In genomic region chr17:80825971-80826730, GRCm38 (mm10) we compare ENCODE assay signal across 8 mouse cellular contexts.
DNase-seq lines count a peak whose midpoint lies in the region; ATAC-seq and TF ChIP-seq lines count a peak whose summit lies in the region.

No protein-coding gene starts in this region.

- H3K4me3 ChIP-seq in midbrain, embryonic 10.5 days, result no peak overlapping the region
- H3K4me3 ChIP-seq in midbrain, postnatal 0 days (ENCODE audit: low read depth, low read length), result no peak overlapping the region
- no peak overlapping the region for H3K4me3 ChIP-seq in heart, embryonic 14.5 days (ENCODE audit: control insufficient read depth in 1 of 2, insufficient read depth in 1 of 2, low read depth in 1 of 2, low read length in 2 of 2)
- H3K4me3 ChIP-seq in stomach, postnatal 0 days (ENCODE audit: low read depth, low read length), result no peak overlapping the region

- TF ChIP-seq EP300 in stomach, postnatal 0 days (optimal IDR thresholded peaks at IDR 0.05), result peak; percentile 16

- H3K9ac ChIP-seq in midbrain, postnatal 0 days (replicated peaks; ENCODE audit: low read length, poor library complexity, severe bottlenecking), result no peak overlapping the region
- H3K9ac ChIP-seq in heart, embryonic 14.5 days (ENCODE audit: low read length), result no peak overlapping the region
- no peak overlapping the region for H3K9ac ChIP-seq in stomach, postnatal 0 days (ENCODE audit: low read length)

- H3K4me2 ChIP-seq in midbrain, postnatal 0 days (ENCODE audit: low read depth, low read length, poor library complexity, severe bottlenecking), result no peak overlapping the region
- peak overlapping the region; percentile 33 for H3K4me2 ChIP-seq in heart, embryonic 14.5 days (ENCODE audit: low read length)
- H3K4me2 ChIP-seq in stomach, postnatal 0 days (replicated peaks; ENCODE audit: low read depth), result peak overlapping the region; percentile 28

- no peak for TF ChIP-seq CTCF in midbrain, postnatal 0 days (IDR thresholded peaks at IDR 0.05)
- TF ChIP-seq CTCF in stomach, postnatal 0 days (IDR thresholded peaks at IDR 0.05; ENCODE audit: low read depth), result no peak

- H3K9me3 ChIP-seq in midbrain, embryonic 10.5 days (replicated peaks), result no peaks in the 10 kb centered on the region
- no peaks in the 10 kb centered on the region for H3K9me3 ChIP-seq in midbrain, postnatal 0 days (ENCODE audit: low read length)
- H3K9me3 ChIP-seq in heart, embryonic 14.5 days (ENCODE audit: control insufficient read depth, low read length), result no peaks in the 10 kb centered on the region
- H3K9me3 ChIP-seq in stomach, postnatal 0 days (ENCODE audit: control insufficient read depth, low read length), result no peaks in the 10 kb centered on the region

- H3K27me3 ChIP-seq in midbrain, embryonic 10.5 days (ENCODE audit: low read depth, poor library complexity, severe bottlenecking), result no peaks in the 10 kb centered on the region
- H3K27me3 ChIP-seq in midbrain, postnatal 0 days (ENCODE audit: insufficient read depth, low read length), result no peaks in the 10 kb centered on the region
- H3K27me3 ChIP-seq in heart, embryonic 14.5 days (ENCODE audit: control insufficient read depth, insufficient read depth, low read length), result no peaks in the 10 kb centered on the region
- H3K27me3 ChIP-seq in stomach, postnatal 0 days (ENCODE audit: control insufficient read depth, insufficient read depth, low read length), result no peaks in the 10 kb centered on the region

- H3K27ac ChIP-seq in midbrain, embryonic 10.5 days (replicated peaks), result 0 out of 2 replicates have a peak overlapping the region, but pooled peaks have one; percentile 6
- H3K27ac ChIP-seq in midbrain, postnatal 0 days (ENCODE audit: low read depth, low read length), result no peak overlapping the region
- peak overlapping the region; percentile 68 to 86 for H3K27ac ChIP-seq in heart, embryonic 14.5 days (replicated peaks in 1 of 2; ENCODE audit: control insufficient read depth in 1 of 2, insufficient read depth in 1 of 2, low read depth in 2 of 2, low read length in 2 of 2)
- peak overlapping the region; percentile 40; the same call in 1 of the 2 replicates for H3K27ac ChIP-seq in stomach, postnatal 0 days (replicated peaks)

- 63% methylated on average over 12 of the region's 12 CpGs for WGBS in midbrain, embryonic 10.5 days
- WGBS in midbrain, postnatal 0 days, result 65% methylated on average over 12 of the region's 12 CpGs
- 23% methylated on average over 12 of the region's 12 CpGs for WGBS in heart, embryonic 14.5 days
- 26% methylated on average over 12 of the region's 12 CpGs for WGBS in stomach, postnatal 0 days

- no peak for ATAC-seq in midbrain, postnatal 0 days (ENCODE audit: low FRiP score)
- peak; percentile 87 for ATAC-seq in heart, embryonic 14.5 days (ENCODE audit: insufficient number of reproducible peaks, insufficient read depth, low FRiP score, low read depth)
- ATAC-seq in stomach, postnatal 0 days (ENCODE audit: low FRiP score, low TSS enrichment), result peak; percentile 53
- ATAC-seq in CD4-positive, CD25-positive, alpha-beta regulatory T cell, adult 4 months, result no peak

- no peak for DNase-seq in midbrain, embryonic 10.5 days (ENCODE audit: low spot score)
- no peak for DNase-seq in midbrain, postnatal 0 days (ENCODE audit: low spot score)
- peak; percentile 52 to 57 for DNase-seq in kidney, postnatal 36 days
- DNase-seq in stomach, postnatal 0 days (ENCODE audit: low spot score), result peak; percentile 36
- DNase-seq in layer of hippocampus, postnatal 25 days (ENCODE audit: extremely low spot score in 1 of 2, low spot score in 1 of 2), result no peak
- no peak for DNase-seq in right cerebral cortex, postnatal 4 days

- no peaks in the 10 kb centered on the region for H3K36me3 ChIP-seq in midbrain, embryonic 10.5 days
- H3K36me3 ChIP-seq in midbrain, postnatal 0 days (ENCODE audit: insufficient read depth, low read length), result no peaks in the 10 kb centered on the region
- H3K36me3 ChIP-seq in heart, embryonic 14.5 days (ENCODE audit: control insufficient read depth, insufficient read depth, low read length), result no peaks in the 10 kb centered on the region
- H3K36me3 ChIP-seq in stomach, postnatal 0 days (ENCODE audit: control insufficient read depth, insufficient read depth, low read length), result no peaks in the 10 kb centered on the region

- H3K4me1 ChIP-seq in midbrain, embryonic 10.5 days, result peaks cover 11% of the 10 kb centered on the region
- H3K4me1 ChIP-seq in midbrain, postnatal 0 days (ENCODE audit: insufficient read depth, low read length), result no peaks in the 10 kb centered on the region
- peaks cover 22 to 27% of the 10 kb centered on the region in 2 experiments for H3K4me1 ChIP-seq in heart, embryonic 14.5 days (ENCODE audit: control insufficient read depth in 2 of 2, insufficient read depth in 2 of 2, low read length in 2 of 2)
- 0 out of 2 replicates have a peak, but pooled peaks cover 3% of the 10 kb centered on the region for H3K4me1 ChIP-seq in stomach, postnatal 0 days (replicated peaks; ENCODE audit: control insufficient read depth, insufficient read depth)

Comparison
In these comparisons a context has a peak if more than half of its experiments do, and no peak if none do; other contexts are left out.
1. DNase-seq: peak in kidney, postnatal 36 days (2 of 2) and stomach, postnatal 0 days (single experiment); none in midbrain, embryonic 10.5 days (single experiment), midbrain, postnatal 0 days (single experiment), layer of hippocampus, postnatal 25 days (0 of 2) and right cerebral cortex, postnatal 4 days (single experiment).
2. ATAC-seq: peak in heart, embryonic 14.5 days (single experiment) and stomach, postnatal 0 days (single experiment); none in midbrain, postnatal 0 days (single experiment) and CD4-positive, CD25-positive, alpha-beta regulatory T cell, adult 4 months (single experiment).